Mouse (Mus musculus): ENCODE measurements around the gene Svopl. TPM values are rescaled to one million over a fixed set of nuclear protein-coding genes. Genes with fewer than 3 reads are reported as not detected.

Svopl gene
- polyA plus RNA-seq, 1 experiment: not detected

DNA sequence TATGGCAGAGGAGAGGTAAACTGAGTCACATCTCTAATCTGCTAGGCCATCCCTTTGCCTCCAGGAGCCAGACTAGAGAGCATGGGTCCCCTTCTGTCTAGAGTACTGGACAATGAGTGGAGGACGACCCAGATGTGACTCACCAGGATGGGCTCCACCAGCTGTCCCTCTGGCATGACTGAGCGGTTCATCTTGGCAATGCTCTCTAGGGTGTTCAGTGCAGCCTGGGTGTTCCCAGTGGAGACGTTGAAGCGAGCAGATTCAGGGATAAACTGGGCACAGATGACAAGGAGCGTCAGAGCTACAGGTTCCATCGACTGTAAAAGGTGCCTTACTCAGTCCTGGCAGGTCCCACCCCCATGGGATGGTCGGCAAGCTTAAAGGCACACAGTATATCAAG, 25.4 kb downstream of the Svopl start:
- Histone ChIP-seq H3K79me2 (ENCODE audit: control insufficient read depth, insufficient read depth) (no peaks in the 10 kb centered on the region), H3K4me3 (no peak overlapping the region), H3K36me3 (ENCODE audit: control insufficient read depth, insufficient read depth) (no peaks in the 10 kb centered on the region), H3ac (ENCODE audit: control insufficient read depth, insufficient read length) (no peak overlapping the region), H3K4me2 (ENCODE audit: low read depth) (no peak overlapping the region), H3K27me3 (ENCODE audit: control insufficient read depth, insufficient read depth, insufficient read length) (no peaks in the 10 kb centered on the region)
- TF ChIP-seq TCF3 (IDR thresholded peaks at IDR 0.05; ENCODE audit: insufficient read length, low read depth) (no peak), REST (IDR thresholded peaks at IDR 0.05; ENCODE audit: insufficient read depth, insufficient read length) (no peak), E2F4 (IDR thresholded peaks at IDR 0.05; ENCODE audit: insufficient read depth) (no peak), MYOD1 (IDR thresholded peaks at IDR 0.05; ENCODE audit: control insufficient read depth in 1 of 3, insufficient read length in 2 of 3, low read depth in 2 of 3) (peak in 2 of 3 experiments; percentile 60 to 66), TCF12 (IDR thresholded peaks at IDR 0.05; ENCODE audit: insufficient read depth, poor library complexity, severe bottlenecking) (no peak), MYOG (IDR thresholded peaks at IDR 0.05; ENCODE audit: control insufficient read depth in 1 of 3, insufficient read depth in 1 of 3, insufficient read length in 2 of 3, low read depth in 2 of 3) (peak in 2 of 3 experiments; percentile 7 to 77), CEBPB (IDR thresholded peaks at IDR 0.05; ENCODE audit: insufficient read depth, poor library complexity, severe bottlenecking) (no peak), SRF (IDR thresholded peaks at IDR 0.05; ENCODE audit: control insufficient read depth, insufficient read length, low read depth) (no peak), USF1 (IDR thresholded peaks at IDR 0.05; ENCODE audit: low read depth) (no peak)

- no peaks in the 10 kb centered on the region for H3K36me3 ChIP-seq (ENCODE audit: control insufficient read depth, insufficient read depth)
- H3K79me2 ChIP-seq (ENCODE audit: control insufficient read depth, insufficient read depth): no peaks in the 10 kb centered on the region
- TF ChIP-seq MYOG (IDR thresholded peaks at IDR 0.05; ENCODE audit: control insufficient read depth in 1 of 3, insufficient read depth in 1 of 3, insufficient read length in 2 of 3, low read depth in 2 of 3) (no peak), E2F4 (IDR thresholded peaks at IDR 0.05; ENCODE audit: insufficient read depth) (no peak), SRF (IDR thresholded peaks at IDR 0.05; ENCODE audit: control insufficient read depth, insufficient read length, low read depth) (no peak), REST (IDR thresholded peaks at IDR 0.05; ENCODE audit: insufficient read depth, insufficient read length) (no peak), MYOD1 (IDR thresholded peaks at IDR 0.05; ENCODE audit: control insufficient read depth in 1 of 3, insufficient read length in 2 of 3, low read depth in 2 of 3) (no peak), POLR2AphosphoS2 (IDR thresholded peaks at IDR 0.05; ENCODE audit: insufficient read length, low read depth) (no peak), CEBPB (IDR thresholded peaks at IDR 0.05; ENCODE audit: insufficient read depth, poor library complexity, severe bottlenecking) (no peak), USF1 (IDR thresholded peaks at IDR 0.05; ENCODE audit: low read depth) (no peak), POLR2A (IDR thresholded peaks at IDR 0.05; ENCODE audit: insufficient read length, low read depth) (no peak), MAX (IDR thresholded peaks at IDR 0.05; ENCODE audit: low read depth) (no peak), TCF12 (IDR thresholded peaks at IDR 0.05; ENCODE audit: insufficient read depth, poor library complexity, severe bottlenecking) (no peak), TCF3 (IDR thresholded peaks at IDR 0.05; ENCODE audit: insufficient read length, low read depth) (no peak)
- no peak overlapping the region for H3K4me2 ChIP-seq (ENCODE audit: low read depth)
- no peaks in the 10 kb centered on the region for H3K27me3 ChIP-seq (ENCODE audit: control insufficient read depth, insufficient read depth, insufficient read length)
- no peak overlapping the region for H3K4me3 ChIP-seq
- H3ac ChIP-seq (ENCODE audit: control insufficient read depth, insufficient read length): no peak overlapping the region
Measured at GRCm38 (mm10) chr6:38012829-38013228, 34.0 kb downstream of the Svopl start.

DNA sequence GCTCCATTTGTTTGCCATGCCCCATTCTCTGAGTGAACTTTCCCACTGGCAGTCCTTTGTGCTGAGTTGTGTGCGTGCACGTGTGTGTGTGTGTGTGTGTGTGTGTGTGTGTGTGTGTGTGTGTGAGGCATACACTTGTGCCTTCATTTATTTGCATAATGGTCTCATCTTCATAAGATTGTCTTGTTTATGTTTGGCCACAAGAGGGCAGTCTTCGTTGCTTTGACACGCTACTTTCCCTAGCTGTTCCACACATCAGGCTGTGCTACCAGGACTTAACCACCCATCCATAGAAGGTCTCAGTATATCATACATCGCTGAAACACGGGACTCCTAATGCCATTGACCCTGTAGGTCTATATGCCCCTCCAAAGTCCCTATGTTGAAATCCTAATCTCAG, 39.3 kb downstream of the Svopl start:
- Histone ChIP-seq H3K27me3 (ENCODE audit: control insufficient read depth, insufficient read depth, insufficient read length) (no peaks in the 10 kb centered on the region), H3ac (ENCODE audit: control insufficient read depth, insufficient read length) (no peak overlapping the region), H3K36me3 (ENCODE audit: control insufficient read depth, insufficient read depth) (no peaks in the 10 kb centered on the region), H3K4me3 (no peak overlapping the region), H3K4me2 (ENCODE audit: low read depth) (no peak overlapping the region), H3K79me2 (ENCODE audit: control insufficient read depth, insufficient read depth) (no peaks in the 10 kb centered on the region)
- TF ChIP-seq MYOG (IDR thresholded peaks at IDR 0.05; ENCODE audit: control insufficient read depth in 1 of 3, insufficient read depth in 1 of 3, insufficient read length in 2 of 3, low read depth in 2 of 3) (no peak), TCF3 (IDR thresholded peaks at IDR 0.05; ENCODE audit: insufficient read length, low read depth) (no peak), CEBPB (IDR thresholded peaks at IDR 0.05; ENCODE audit: insufficient read depth, poor library complexity, severe bottlenecking) (no peak), SRF (IDR thresholded peaks at IDR 0.05; ENCODE audit: control insufficient read depth, insufficient read length, low read depth) (no peak), POLR2AphosphoS2 (IDR thresholded peaks at IDR 0.05; ENCODE audit: insufficient read length, low read depth) (no peak), POLR2A (IDR thresholded peaks at IDR 0.05; ENCODE audit: insufficient read length, low read depth) (no peak), TCF12 (IDR thresholded peaks at IDR 0.05; ENCODE audit: insufficient read depth, poor library complexity, severe bottlenecking) (no peak), USF1 (IDR thresholded peaks at IDR 0.05; ENCODE audit: low read depth) (no peak), REST (IDR thresholded peaks at IDR 0.05; ENCODE audit: insufficient read depth, insufficient read length) (no peak), MAX (IDR thresholded peaks at IDR 0.05; ENCODE audit: low read depth) (no peak), MYOD1 (IDR thresholded peaks at IDR 0.05; ENCODE audit: control insufficient read depth in 1 of 3, insufficient read length in 2 of 3, low read depth in 2 of 3) (no peak), E2F4 (IDR thresholded peaks at IDR 0.05; ENCODE audit: insufficient read depth) (no peak)

DNA sequence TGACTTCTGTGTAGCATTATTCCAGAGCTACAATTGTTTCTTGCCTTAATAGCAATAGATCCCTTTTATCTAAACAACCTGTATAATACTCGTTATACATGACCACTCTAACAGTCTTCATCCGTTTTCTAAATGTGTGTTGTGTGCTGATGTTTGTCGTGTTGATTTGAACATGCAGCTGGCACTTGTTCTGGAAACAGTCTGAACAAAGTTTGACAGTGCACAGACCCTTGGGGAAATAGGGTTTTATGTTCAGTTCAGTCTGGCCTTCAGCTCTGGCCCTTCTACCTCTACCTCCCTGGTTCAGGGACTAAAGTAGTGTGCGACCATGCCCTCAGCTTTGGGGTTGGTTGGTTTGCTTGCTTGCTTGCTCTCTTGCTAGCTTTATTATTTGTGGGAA, 79.4 kb downstream of the Svopl start:
- no peaks in the 10 kb centered on the region for H3K27me3 ChIP-seq (ENCODE audit: control insufficient read depth, insufficient read depth, insufficient read length)
- peaks cover 22% of the 10 kb centered on the region for H3K36me3 ChIP-seq (ENCODE audit: control insufficient read depth, insufficient read depth)
- H3K79me2 ChIP-seq (ENCODE audit: control insufficient read depth, insufficient read depth): no peaks in the 10 kb centered on the region
- H3K4me2 ChIP-seq (ENCODE audit: low read depth): no peak overlapping the region
- TF ChIP-seq TCF3 (IDR thresholded peaks at IDR 0.05; ENCODE audit: insufficient read length, low read depth): no peak
- TF ChIP-seq USF1 (IDR thresholded peaks at IDR 0.05; ENCODE audit: low read depth): no peak
- TF ChIP-seq MYOG (IDR thresholded peaks at IDR 0.05; ENCODE audit: control insufficient read depth in 1 of 3, insufficient read depth in 1 of 3, insufficient read length in 2 of 3, low read depth in 2 of 3): no peak
- TF ChIP-seq TCF12 (IDR thresholded peaks at IDR 0.05; ENCODE audit: insufficient read depth, poor library complexity, severe bottlenecking): no peak
- no peak for TF ChIP-seq E2F4 (IDR thresholded peaks at IDR 0.05; ENCODE audit: insufficient read depth)
- no peak for TF ChIP-seq MAX (IDR thresholded peaks at IDR 0.05; ENCODE audit: low read depth)
- no peak for TF ChIP-seq MYOD1 (IDR thresholded peaks at IDR 0.05; ENCODE audit: control insufficient read depth in 1 of 3, insufficient read length in 2 of 3, low read depth in 2 of 3)
- TF ChIP-seq REST (IDR thresholded peaks at IDR 0.05; ENCODE audit: insufficient read depth, insufficient read length): no peak
- no peak for TF ChIP-seq SRF (IDR thresholded peaks at IDR 0.05; ENCODE audit: control insufficient read depth, insufficient read length, low read depth)
- TF ChIP-seq POLR2AphosphoS2 (IDR thresholded peaks at IDR 0.05; ENCODE audit: insufficient read length, low read depth): no peak
- no peak for TF ChIP-seq CEBPB (IDR thresholded peaks at IDR 0.05; ENCODE audit: insufficient read depth, poor library complexity, severe bottlenecking)
- TF ChIP-seq POLR2A (IDR thresholded peaks at IDR 0.05; ENCODE audit: insufficient read length, low read depth): no peak
- no peak overlapping the region for H3K4me3 ChIP-seq
- H3ac ChIP-seq (ENCODE audit: control insufficient read depth, insufficient read length): no peak overlapping the region
